Mouse (Mus musculus) CH12.LX (cell line): ENCODE data around the gene En1. TPM values are rescaled to one million over a fixed set of nuclear protein-coding genes. Genes with fewer than 3 reads are reported as not detected.

Experiments
- DNase-seq: peaks from one replicate; pipeline ENCODE4 v3.0.0-alpha.2; 2013; ENCODE audit errors: extremely low read depth
- H3K27ac ChIP-seq: 2 replicates; pipeline ENCODE4 v1.5.1; 2012; ENCODE audit warnings: low read depth, mild to moderate bottlenecking, control low read depth, moderate library complexity; ENCODE audit not compliant: insufficient read depth
- H3K27me3 ChIP-seq: replicated peaks from 2 replicates; pipeline ENCODE3; 2012; ENCODE audit warnings: inconsistent platforms
- H3K36me3 ChIP-seq, 2 experiments: replicated peaks in 1 of 2; 2 replicates each; pipeline versions ENCODE3 to v1.6.1; 2012; ENCODE audit warnings: inconsistent platforms in 1 of 2, low read length in 1 of 2, mild to moderate bottlenecking in 1 of 2, mixed read lengths in 1 of 2, moderate library complexity in 1 of 2; ENCODE audit not compliant: control insufficient read depth in 1 of 2, insufficient read depth in 1 of 2
- H3K4me1 ChIP-seq, 2 experiments: 2 replicates each; pipeline ENCODE4 v1.6.1; 2012; ENCODE audit warnings: inconsistent platforms in 1 of 2, moderate library complexity in 1 of 2; ENCODE audit not compliant: insufficient read depth in 2 of 2, control insufficient read depth in 1 of 2
- H3K4me2 ChIP-seq: 2 replicates; pipeline ENCODE4 v1.6.1; 2012; ENCODE audit warnings: low read depth, mild to moderate bottlenecking, control low read depth; ENCODE audit not compliant: poor library complexity, insufficient read depth, severe bottlenecking
- H3K4me3 ChIP-seq, 3 experiments: fragments of 150-350 bp in 1 of 3; sonication (generic) in 1 of 3; replicated peaks in 1 of 3; 2 replicates each; pipeline versions ENCODE3 to v1.5.1; 2011 to 2012; ENCODE audit warnings: low read depth in 2 of 3, low read length in 2 of 3, mild to moderate bottlenecking in 2 of 3, moderate library complexity in 2 of 3, control low read depth in 1 of 3, improper control_type of control experiment in 1 of 3, inconsistent platforms in 1 of 3, mixed read lengths in 1 of 3; ENCODE audit not compliant: poor library complexity in 1 of 3
- H3K79me2 ChIP-seq: replicated peaks from 2 replicates; pipeline ENCODE4 v1.6.1; 2012; ENCODE audit warnings: mild to moderate bottlenecking, moderate library complexity; ENCODE audit not compliant: control insufficient read depth, poor library complexity, insufficient read depth, severe bottlenecking; ENCODE audit errors: extremely low read depth
- H3K9ac ChIP-seq: 2 replicates; pipeline ENCODE4 v1.6.1; 2012; ENCODE audit warnings: low read depth, mild to moderate bottlenecking, control low read depth, moderate library complexity; ENCODE audit not compliant: insufficient read depth
- H3K9me3 ChIP-seq: replicated peaks from 2 replicates; pipeline ENCODE3; 2012; ENCODE audit warnings: low read length, inconsistent platforms, mixed read lengths
- BHLHE40 ChIP-seq: IDR thresholded peaks from 2 replicates; pipeline ENCODE4 v1.6.1; 2011; ENCODE audit warnings: mild to moderate bottlenecking, low read depth, low read length, improper control_type of control experiment
- CHD2 ChIP-seq: IDR thresholded peaks from 2 replicates; pipeline ENCODE4 v1.6.1; 2011; ENCODE audit warnings: low read length, improper control_type of control experiment
- ELF1 ChIP-seq: IDR thresholded peaks from 2 replicates; pipeline ENCODE4 v1.6.1; 2014; ENCODE audit warnings: low read depth, mild to moderate bottlenecking, inconsistent platforms, low read length, improper control_type of control experiment
- KAT2A ChIP-seq: IDR thresholded peaks from 2 replicates; pipeline ENCODE4 v1.6.1; 2012; ENCODE audit warnings: low read length, improper control_type of control experiment, inconsistent platforms; ENCODE audit not compliant: insufficient replicate concordance
- MYC ChIP-seq: IDR thresholded peaks from 2 replicates; pipeline ENCODE4 v1.6.1; 2011; ENCODE audit warnings: low read depth, mild to moderate bottlenecking, improper control_type of control experiment, low read length
- PAX5 ChIP-seq: IDR thresholded peaks from 2 replicates; pipeline ENCODE4 v1.6.1; 2012; ENCODE audit warnings: low read length, inconsistent platforms, mixed read lengths
- POLR2A ChIP-seq: IDR thresholded peaks from 2 replicates; pipeline ENCODE4 v1.6.1; 2011; ENCODE audit warnings: low read depth, mild to moderate bottlenecking, improper control_type of control experiment, low read length
- RCOR1 ChIP-seq: conservative IDR thresholded peaks from 2 replicates; pipeline ENCODE4 v1.6.1; 2012; ENCODE audit warnings: low read depth, mild to moderate bottlenecking, inconsistent platforms, low read length, improper control_type of control experiment
- SMC3 ChIP-seq: IDR thresholded peaks from 2 replicates; pipeline ENCODE4 v1.6.1; 2011; ENCODE audit warnings: low read depth, low read length, improper control_type of control experiment
- TCF12 ChIP-seq: IDR thresholded peaks from 2 replicates; pipeline ENCODE4 v1.6.1; 2014; ENCODE audit warnings: low read depth, mild to moderate bottlenecking, inconsistent platforms, low read length, improper control_type of control experiment
- UBTF ChIP-seq: IDR thresholded peaks from 2 replicates; pipeline ENCODE4 v1.6.1; 2012; ENCODE audit warnings: low read depth, mild to moderate bottlenecking, inconsistent platforms, low read length, improper control_type of control experiment, moderate library complexity
- ZMIZ1 ChIP-seq: IDR thresholded peaks from 2 replicates; pipeline ENCODE4 v1.6.1; 2012; ENCODE audit warnings: low read depth, mild to moderate bottlenecking, inconsistent platforms, low read length, improper control_type of control experiment
- ZNF384 ChIP-seq: IDR thresholded peaks from 2 replicates; pipeline ENCODE4 v1.6.1; 2012; ENCODE audit warnings: low read depth, low read length, improper control_type of control experiment, inconsistent platforms
- dilution Hi-C: fragments of 300-500 bp; cut with MboI; formaldehyde crosslinking; loops from 2 replicates; pipeline ENCODE4 v1.14.3; 2020; ENCODE audit warnings: low sequenced_read_pairs; ENCODE audit not compliant: extremely low pct_unique_long_range_greater_than_20kb, extremely low pct_ligation_motif_present
- in situ Hi-C: fragments of 300-500 bp; cut with MboI; formaldehyde crosslinking; loops from 3 replicates; pipeline ENCODE4 v1.14.3; 2019; ENCODE audit warnings: low sequenced_read_pairs, low pct_ligation_motif_present, low pct_unique_long_range_greater_than_20kb, mixed read lengths
- polyA plus RNA-seq: library from polyadenylated mRNA; unstranded; fragments of >175 nt; gene quantifications from 2 replicates; pipeline ENCODE4 v1.2.1, GENCODE M21; 2012; ENCODE audit warnings: low read depth; ENCODE audit not compliant: insufficient read length
- total RNA-seq, 2 experiments: library from RNA; depleted of rRNA; stranded (reverse); fragments of 300-350 nt in 1 of 2; fragments of >200 nt in 1 of 2; gene quantifications; 2 replicates each; pipeline ENCODE4 v1.2.3; 2012 to 2014

En1 gene
- total and polyA plus RNA-seq, 3 experiments: not detected

DNA sequence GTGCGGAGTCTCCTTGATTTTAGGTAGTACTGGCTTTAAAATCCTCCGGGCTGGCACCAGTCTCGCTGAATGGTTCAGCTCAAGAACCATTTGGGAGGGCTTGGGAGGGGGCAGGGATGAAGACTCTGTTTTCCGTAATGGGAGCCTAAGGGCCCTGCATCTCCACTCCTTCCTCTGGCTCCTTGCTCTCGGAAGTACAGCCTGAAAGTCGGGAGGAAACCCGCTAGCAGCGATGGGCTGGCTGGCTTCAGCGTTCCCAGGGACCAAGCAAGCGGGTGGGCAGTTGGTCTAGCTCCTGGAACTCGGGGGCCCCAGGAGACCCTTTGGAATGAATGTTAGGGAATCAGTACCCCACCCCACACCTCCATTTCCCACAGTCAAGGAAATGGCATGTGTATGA is 4.9 kb upstream of the En1 start:
- H3K79me2 ChIP-seq: no peaks in the 10 kb centered on the region
- in situ Hi-C loops: loop anchor here (10.0 to 25.0 kb wide), 3 partner anchors 88 to 815 kb away; no protein-coding TSS in a partner anchor
- H3K4me3 ChIP-seq: peak overlapping the region in 2 of 3 experiments; percentile 25 to 53
- TF ChIP-seq CHD2 (no peak), POLR2A (no peak), SMC3 (no peak), ELF1 (no peak), TCF12 (no peak), UBTF (no peak)
- TF ChIP-seq, all 38 proteins: peak for 0
- peaks cover 9 to 45% of the 10 kb centered on the region in 2 experiments; a peak in 3 of 4 replicates for H3K4me1 ChIP-seq
- H3K4me2 ChIP-seq: no peak overlapping the region; the same call in 1 of the 2 replicates
- DNase-seq: no peak
- no peak overlapping the region for H3K27ac ChIP-seq
- H3K36me3 ChIP-seq: no peaks in the 10 kb centered on the region
- no peak overlapping the region; the same call in 1 of the 2 replicates for H3K9ac ChIP-seq
- H3K9me3 ChIP-seq: no peaks in the 10 kb centered on the region
- H3K27me3 ChIP-seq: no peaks in the 10 kb centered on the region
- dilution Hi-C loops: no loop called here

DNA sequence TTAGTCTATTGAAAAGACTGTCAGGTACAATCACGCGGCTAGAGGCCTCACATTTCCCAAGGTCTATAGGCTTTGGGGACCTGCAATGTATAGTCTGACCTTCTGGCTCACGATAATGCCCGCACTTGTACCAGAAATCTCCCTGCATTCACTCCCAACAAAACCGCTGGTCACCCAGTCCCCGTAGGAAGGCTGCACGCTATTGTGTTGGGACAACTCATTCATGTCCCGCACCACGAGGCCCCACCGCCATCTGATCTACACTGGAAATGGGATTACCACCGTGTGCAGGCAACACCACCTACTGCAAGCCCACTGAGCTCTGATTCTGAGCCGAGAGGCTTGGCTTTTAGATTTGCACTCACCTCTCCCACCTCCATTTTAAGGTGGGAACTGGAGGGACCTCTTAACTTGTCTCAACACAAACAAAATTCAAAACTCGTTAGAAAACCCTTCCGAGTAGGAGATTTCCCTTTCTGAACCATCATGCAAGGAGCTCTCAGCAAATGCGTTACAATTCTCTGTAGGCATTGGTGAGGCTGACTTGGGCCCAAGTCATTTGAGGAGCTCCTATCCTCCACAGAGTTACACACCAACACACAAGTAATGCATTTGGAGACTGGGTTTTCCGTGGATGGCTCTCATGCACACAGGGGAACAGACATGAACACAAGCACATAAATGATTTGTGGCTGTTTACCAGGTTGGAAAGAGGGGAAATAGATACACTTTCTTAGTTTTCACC is 3.9 kb upstream of the En1 start:
- in situ Hi-C loops: loop anchor here (10.0 to 25.0 kb wide), 3 partner anchors 86 to 814 kb away; no protein-coding TSS in a partner anchor
- no peak overlapping the region for H3K27ac ChIP-seq
- dilution Hi-C loops: no loop called here
- no peak overlapping the region for H3K4me2 ChIP-seq
- no peaks in the 10 kb centered on the region for H3K36me3 ChIP-seq
- H3K4me3 ChIP-seq: no peak overlapping the region
- H3K79me2 ChIP-seq: no peaks in the 10 kb centered on the region
- H3K9ac ChIP-seq: no peak overlapping the region
- peaks cover 5 to 34% of the 10 kb centered on the region in 2 experiments; a peak in 3 of 4 replicates for H3K4me1 ChIP-seq
- peaks cover 2% of the 10 kb centered on the region for H3K9me3 ChIP-seq
- TF ChIP-seq ELF1 (no peak), TCF12 (no peak), CHD2 (no peak), POLR2A (no peak), ZMIZ1 (no peak), BHLHE40 (no peak), RCOR1 (no peak), ZNF384 (no peak), KAT2A (no peak), MYC (no peak), PAX5 (no peak)
- no peaks in the 10 kb centered on the region for H3K27me3 ChIP-seq
- DNase-seq: no peak
